Mouse (Mus musculus) urinary bladder, postnatal 36 days (tissue): ENCODE measurements around the gene Fau.

Experiments
- DNase-seq, 2 experiments: peaks; one replicate each; pipeline ENCODE4 v3.0.0; 2022; ENCODE audit warnings: low spot score in 2 of 2, mixed read lengths in 1 of 2

The Fau gene

GRCm38 (mm10) chr19:6045366-6046293 lies 12.0 kb upstream of the Fau start:
- DNase-seq: no peak

- peak; percentile 89 for DNase-seq
These were observed 11.1 kb upstream of the Fau start, which contains the start of gene Syvn1 for GRCm38 (mm10) chr19:6046294-6047153. Gene Syvn1, plus strand, starts transcription at chr19:6046576.

GRCm38 (mm10) chr19:6047154-6047898 lies 10.3 kb upstream of the Fau start:
- DNase-seq: no peak

GRCm38 (mm10) chr19:6047899-6048166 lies 9.8 kb upstream of the Fau start:
- no peak for DNase-seq

- DNase-seq: no peak
These were observed 8.8 kb upstream of the Fau start for GRCm38 (mm10) chr19:6048681-6049410.

GRCm38 (mm10) chr19:6052516-6052915 lies 5.1 kb upstream of the Fau start:
- DNase-seq: peak in 1 of 2 experiments; percentile 28

- DNase-seq: no peak
These were observed 3.3 kb upstream of the Fau start for GRCm38 (mm10) chr19:6054296-6054695.

GRCm38 (mm10) chr19:6056696-6057095 lies 948 bp upstream of the Fau start:
- DNase-seq: no peak

GRCm38 (mm10) chr19:6058513-6058912 lies 869 bp downstream of the Fau start:
- no peak for DNase-seq

GRCm38 (mm10) chr19:6058966-6059365 lies 1.3 kb downstream of the Fau start:
- no peak for DNase-seq

GRCm38 (mm10) chr19:6061021-6061533 lies 3.4 kb downstream of the Fau start, which contains the start of gene Znhit2:
Gene Znhit2, plus strand, starts transcription at chr19:6061192.
- peak; percentile 91 to 95 for DNase-seq

- DNase-seq: no peak
These were observed 4.1 kb downstream of the Fau start for GRCm38 (mm10) chr19:6061641-6062302.

GRCm38 (mm10) chr19:6062418-6062817 lies 4.8 kb downstream of the Fau start:
- no peak for DNase-seq

GRCm38 (mm10) chr19:6063081-6063480 lies 5.4 kb downstream of the Fau start:
- DNase-seq: no peak

- no peak for DNase-seq
These were observed 8.9 kb downstream of the Fau start for GRCm38 (mm10) chr19:6066571-6066970.

GRCm38 (mm10) chr19:6067011-6067723 lies 9.5 kb downstream of the Fau start:
- peak; percentile 69 to 74 for DNase-seq

- peak; percentile 86 to 93 for DNase-seq
These were observed 10.2 kb downstream of the Fau start, which contains the start of gene Tm7sf2 for GRCm38 (mm10) chr19:6067724-6068415. Gene Tm7sf2, minus strand, starts transcription at chr19:6068373.

- DNase-seq: no peak
These were observed 11.3 kb downstream of the Fau start for GRCm38 (mm10) chr19:6068951-6069350.

GRCm38 (mm10) chr19:6069851-6070250 lies 12.2 kb downstream of the Fau start:
- DNase-seq: no peak
